Mouse (Mus musculus): ENCODE results near the gene Acsbg1.

Acsbg1 gene

GRCm38 (mm10) chr9:54666116-54666515 is 4.4 kb upstream of the Acsbg1 start:
- DNase-seq = no peak

GRCm38 (mm10) chr9:54664358-54664757 is 2.7 kb upstream of the Acsbg1 start:
- DNase-seq = no peak

GRCm38 (mm10) chr9:54658773-54659172 is 2.9 kb downstream of the Acsbg1 start:
- no peak for DNase-seq

GRCm38 (mm10) chr9:54656402-54656801 is 5.3 kb downstream of the Acsbg1 start:
- DNase-seq = peak in 1 of 2 experiments; percentile 2

- peak in 1 of 2 experiments; percentile 12 for DNase-seq
These were observed 5.8 kb downstream of the Acsbg1 start for GRCm38 (mm10) chr9:54655846-54656245.

- no peak for DNase-seq
These were observed 8.9 kb downstream of the Acsbg1 start for GRCm38 (mm10) chr9:54652778-54653177.

GRCm38 (mm10) chr9:54649360-54649759 is 12.3 kb downstream of the Acsbg1 start:
- DNase-seq = peak in 1 of 2 experiments; percentile 6

- peak in 1 of 2 experiments; percentile 16 for DNase-seq
These were observed 14.2 kb downstream of the Acsbg1 start for GRCm38 (mm10) chr9:54647456-54647855.

- peak in 1 of 2 experiments; percentile 21 for DNase-seq
These were observed 15.4 kb downstream of the Acsbg1 start for GRCm38 (mm10) chr9:54646252-54646651.

- DNase-seq = no peak
These were observed 16.1 kb downstream of the Acsbg1 start for GRCm38 (mm10) chr9:54645530-54645929.

GRCm38 (mm10) chr9:54643179-54643578 is 18.5 kb downstream of the Acsbg1 start:
- DNase-seq = no peak

- no peak for DNase-seq
These were observed 19.1 kb downstream of the Acsbg1 start for GRCm38 (mm10) chr9:54642556-54642955.

GRCm38 (mm10) chr9:54642149-54642548 is 19.5 kb downstream of the Acsbg1 start:
- no peak for DNase-seq

- no peak for DNase-seq
These were observed 20.1 kb downstream of the Acsbg1 start for GRCm38 (mm10) chr9:54641548-54641947.

- no peak for DNase-seq
These were observed 22.5 kb downstream of the Acsbg1 start for GRCm38 (mm10) chr9:54639192-54639591.

- no peak for DNase-seq
These were observed 24.0 kb downstream of the Acsbg1 start for GRCm38 (mm10) chr9:54637510-54638314.

- DNase-seq = no peak
These were observed 28.3 kb downstream of the Acsbg1 start for GRCm38 (mm10) chr9:54633401-54633800.

GRCm38 (mm10) chr9:54630905-54631304 is 30.8 kb downstream of the Acsbg1 start:
- no peak for DNase-seq

GRCm38 (mm10) chr9:54629613-54630261 is 31.9 kb downstream of the Acsbg1 start:
- DNase-seq = no peak

- DNase-seq = no peak
These were observed 32.9 kb downstream of the Acsbg1 start for GRCm38 (mm10) chr9:54628752-54629151.

- DNase-seq = no peak
These were observed 34.4 kb downstream of the Acsbg1 start for GRCm38 (mm10) chr9:54627240-54627639.

GRCm38 (mm10) chr9:54614182-54614850 is 47.4 kb downstream of the Acsbg1 start:
- peak in 1 of 2 experiments; percentile 7 for DNase-seq

- DNase-seq = no peak
These were observed 48.9 kb downstream of the Acsbg1 start for GRCm38 (mm10) chr9:54612781-54613191.

- DNase-seq = peak; percentile 77 to 78
These were observed 56.8 kb downstream of the Acsbg1 start for GRCm38 (mm10) chr9:54604886-54605285.

Data from kidney, postnatal 25 days (tissue).